Mouse (Mus musculus) embryonic facial prominence, embryonic 12.5 days (tissue): ENCODE results near the gene Sept3. TPM values are rescaled to one million over a fixed set of nuclear protein-coding genes. Genes with fewer than 3 reads are reported as not detected.

ENCODE experiments used
- ATAC-seq: fragments of 200-750 bp; cut with Nextera tagmentation; 2 replicates; pipeline ENCODE4 v1.8.0; 2017; ENCODE audit not compliant: insufficient number of reproducible peaks, insufficient read depth, low FRiP score, low TSS enrichment
- H3K27ac ChIP-seq: fragments of 300-500 bp; sonication (generic); 2 replicates; pipeline ENCODE4 v1.5.1; 2016; ENCODE audit warnings: mild to moderate bottlenecking
- H3K27me3 ChIP-seq: fragments of 300-500 bp; sonication (generic); 2 replicates; pipeline ENCODE4 v1.6.1; 2016; ENCODE audit warnings: mild to moderate bottlenecking, moderate library complexity
- H3K36me3 ChIP-seq: fragments of 300-500 bp; sonication (generic); 2 replicates; pipeline ENCODE4 v1.6.1; 2016; ENCODE audit warnings: mild to moderate bottlenecking
- H3K4me1 ChIP-seq: fragments of 300-500 bp; sonication (generic); 2 replicates; pipeline ENCODE4 v1.6.1; 2016
- H3K4me2 ChIP-seq: fragments of 300-500 bp; sonication (generic); replicated peaks from 2 replicates; pipeline ENCODE4 v1.6.1; 2016; ENCODE audit warnings: mild to moderate bottlenecking, moderate library complexity
- H3K4me3 ChIP-seq: fragments of 300-500 bp; sonication (generic); 2 replicates; pipeline ENCODE4 v1.5.1; 2016; ENCODE audit warnings: mild to moderate bottlenecking
- H3K9ac ChIP-seq: fragments of 300-500 bp; sonication (generic); 2 replicates; pipeline ENCODE4 v1.6.1; 2016; ENCODE audit warnings: mild to moderate bottlenecking, moderate library complexity
- H3K9me3 ChIP-seq: fragments of 300-500 bp; sonication (generic); 2 replicates; pipeline ENCODE4 v1.6.1; 2016; ENCODE audit warnings: mild to moderate bottlenecking, moderate library complexity
- WGBS: fragments of 180-500 bp; shearing (Covaris S2); methylation state at CpG from one replicate; pipeline ENCODE4 v1.1.7; 2016; 5-methylcytosine and 5-hydroxymethylcytosine counted together
- polyA plus RNA-seq: library from polyadenylated mRNA; unstranded; fragments of >200 nt; fragmentation: Nextera tagmentation; extraction: Ambion mirVana; gene quantifications from 2 replicates; pipeline ENCODE4 v1.2.1, GENCODE M21; 2016

Gene Sept3
- polyA plus RNA-seq, 1 experiment from 2014 or later, result 59.9 TPM

DNA sequence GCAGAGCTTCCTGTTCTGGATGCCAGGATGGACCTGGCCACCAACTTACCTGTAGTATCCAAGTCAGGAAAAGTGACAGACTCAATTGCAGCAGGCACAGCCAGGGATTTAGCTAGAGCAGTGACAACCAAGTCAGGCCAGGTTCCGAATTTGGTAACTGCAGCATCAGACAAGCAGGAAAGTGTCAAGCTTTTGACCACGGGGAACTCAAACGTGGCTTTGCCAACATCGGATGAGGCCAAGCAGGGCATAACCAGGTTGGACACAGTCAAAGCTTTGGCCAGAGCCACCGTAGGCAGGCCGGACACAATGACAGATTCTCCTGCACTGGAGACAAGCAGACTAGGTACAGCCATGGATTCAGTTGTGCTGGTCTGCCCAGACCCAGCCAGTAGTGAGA lies 2.4 kb upstream of the Sept3 start:
- 84% methylated on average over 6 of the region's 6 CpGs for WGBS
- Histone ChIP-seq H3K36me3 (no peaks in the 10 kb centered on the region), H3K27ac (no peak overlapping the region), H3K4me3 (no peak overlapping the region), H3K9ac (no peak overlapping the region), H3K27me3 (peaks cover 31% of the 10 kb centered on the region), H3K9me3 (no peaks in the 10 kb centered on the region), H3K4me2 (no peak overlapping the region), H3K4me1 (peaks cover 16% of the 10 kb centered on the region; the same call in 1 of the 2 replicates)
- no peak for ATAC-seq

GRCm38 (mm10) chr15:82274927-82275901 lies 521 bp downstream of the Sept3 start:
- H3K9ac ChIP-seq, result peak overlapping the region; percentile 77
- peak; percentile 29; the same call in 1 of the 2 replicates for ATAC-seq
- peaks cover 17% of the 10 kb centered on the region; the same call in 1 of the 2 replicates for H3K4me1 ChIP-seq
- H3K9me3 ChIP-seq, result no peaks in the 10 kb centered on the region
- H3K27me3 ChIP-seq, result peaks cover 31% of the 10 kb centered on the region
- peak overlapping the region; percentile 65 for H3K4me3 ChIP-seq
- peaks cover 10% of the 10 kb centered on the region for H3K36me3 ChIP-seq
- peak overlapping the region; percentile 92 for H3K4me2 ChIP-seq
- H3K27ac ChIP-seq, result peak overlapping the region; percentile 42; the same call in 1 of the 2 replicates
- under 1% methylated on average over 80 of the region's 86 CpGs for WGBS

GRCm38 (mm10) chr15:82277591-82277990 lies 2.9 kb downstream of the Sept3 start:
- Histone ChIP-seq H3K27me3 (peaks cover 21% of the 10 kb centered on the region), H3K27ac (no peak overlapping the region), H3K36me3 (peaks cover 20% of the 10 kb centered on the region), H3K4me2 (no peak overlapping the region), H3K9me3 (no peaks in the 10 kb centered on the region), H3K4me1 (peaks cover 17% of the 10 kb centered on the region; the same call in 1 of the 2 replicates), H3K9ac (no peak overlapping the region), H3K4me3 (no peak overlapping the region)
- no peak for ATAC-seq
- WGBS, result 70% methylated on average over 5 of the region's 5 CpGs

DNA sequence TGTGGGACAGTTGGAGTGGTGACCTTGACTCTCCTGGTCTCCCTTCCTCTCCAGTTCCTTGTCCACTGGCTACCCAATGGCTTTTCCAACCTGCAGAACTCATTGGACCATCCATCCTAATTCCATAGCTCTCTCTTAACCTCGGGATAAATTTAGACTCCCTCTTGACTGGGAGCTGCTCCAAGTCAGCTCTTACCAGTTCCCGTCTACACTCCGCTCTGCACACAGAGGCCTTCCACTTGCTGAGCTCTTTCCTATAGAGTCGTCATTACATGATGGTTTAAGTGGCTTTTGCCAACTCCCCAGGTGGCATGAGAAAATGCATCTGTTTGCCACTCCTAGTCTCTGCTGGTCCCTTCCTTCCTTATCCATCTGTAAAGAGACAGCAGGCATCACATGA lies 5.9 kb downstream of the Sept3 start:
- H3K4me3 ChIP-seq, result no peak overlapping the region
- no peak overlapping the region for H3K27ac ChIP-seq
- H3K9ac ChIP-seq, result no peak overlapping the region
- 87% methylated on average over 4 of the region's 4 CpGs for WGBS
- peaks cover 16% of the 10 kb centered on the region; the same call in 1 of the 2 replicates for H3K4me1 ChIP-seq
- no peak for ATAC-seq
- peaks cover 49% of the 10 kb centered on the region for H3K36me3 ChIP-seq
- no peak overlapping the region for H3K4me2 ChIP-seq
- no peaks in the 10 kb centered on the region for H3K9me3 ChIP-seq
- H3K27me3 ChIP-seq, result no peaks in the 10 kb centered on the region

DNA sequence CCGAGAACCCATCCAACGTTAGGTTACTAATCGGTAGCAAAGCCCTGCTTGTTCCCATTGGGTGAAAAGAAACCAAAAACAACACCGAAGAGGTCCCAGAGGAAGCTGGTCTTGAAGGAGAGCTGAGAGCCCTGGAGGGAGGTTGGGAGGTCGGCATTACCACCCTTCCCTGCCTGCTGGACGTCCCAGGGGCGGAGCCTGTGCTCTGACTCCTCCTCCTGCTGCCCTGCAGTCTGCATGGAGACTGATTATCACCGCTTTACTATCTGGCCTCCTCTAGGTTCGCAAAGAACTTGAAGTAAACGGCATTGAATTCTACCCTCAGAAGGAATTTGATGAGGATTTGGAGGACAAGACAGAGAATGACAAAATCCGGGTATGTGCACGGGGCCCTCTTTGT lies 11.5 kb downstream of the Sept3 start:
- Histone ChIP-seq H3K9me3 (no peaks in the 10 kb centered on the region), H3K4me2 (no peak overlapping the region), H3K9ac (no peak overlapping the region), H3K4me3 (no peak overlapping the region), H3K27ac (no peak overlapping the region), H3K4me1 (no peaks in the 10 kb centered on the region), H3K27me3 (no peaks in the 10 kb centered on the region), H3K36me3 (peaks cover 77% of the 10 kb centered on the region)
- 69% methylated on average over 12 of the region's 12 CpGs for WGBS
- ATAC-seq, result no peak

- Histone ChIP-seq H3K36me3 (peaks cover 55% of the 10 kb centered on the region), H3K9me3 (no peaks in the 10 kb centered on the region), H3K4me1 (peaks cover 13% of the 10 kb centered on the region), H3K4me2 (no peak overlapping the region), H3K4me3 (no peak overlapping the region), H3K9ac (no peak overlapping the region), H3K27ac (no peak overlapping the region), H3K27me3 (no peaks in the 10 kb centered on the region)
- ATAC-seq, result no peak
- 89% methylated on average over 7 of the region's 7 CpGs for WGBS
Observed at GRCm38 (mm10) chr15:82290252-82290651, 15.6 kb downstream of the Sept3 start.

DNA sequence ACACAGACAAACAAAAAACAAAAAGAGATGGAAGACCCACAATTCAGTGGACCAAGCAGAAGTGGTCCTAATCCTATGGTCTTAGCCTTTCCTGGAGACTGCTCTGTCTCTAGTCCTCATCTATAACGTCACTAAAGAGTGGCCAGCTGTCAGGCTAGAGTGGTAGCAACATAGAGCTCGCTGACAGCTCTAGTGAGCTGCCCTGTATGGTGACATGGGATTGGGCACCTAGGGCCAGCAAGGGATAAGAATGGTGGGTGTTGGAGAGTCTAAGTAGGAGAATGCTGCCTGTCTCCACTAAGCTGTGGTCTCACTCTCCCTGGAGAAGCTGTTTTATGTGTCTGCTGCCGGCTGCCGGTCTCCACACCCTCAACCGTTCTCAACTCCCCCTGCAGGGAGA lies 18.2 kb downstream of the Sept3 start:
- H3K4me3 ChIP-seq, result no peak overlapping the region
- no peaks in the 10 kb centered on the region for H3K27me3 ChIP-seq
- peaks cover 35% of the 10 kb centered on the region for H3K36me3 ChIP-seq
- WGBS, result 27% methylated on average over 5 of the region's 5 CpGs
- no peaks in the 10 kb centered on the region for H3K9me3 ChIP-seq
- peaks cover 13% of the 10 kb centered on the region for H3K4me1 ChIP-seq
- peak overlapping the region; percentile 32; the same call in 1 of the 2 replicates for H3K4me2 ChIP-seq
- no peak overlapping the region for H3K27ac ChIP-seq
- no peak overlapping the region for H3K9ac ChIP-seq
- 0 out of 2 replicates have a peak, but pooled peaks have one; percentile 57 for ATAC-seq

- Histone ChIP-seq H3K4me1 (peaks cover 13% of the 10 kb centered on the region), H3K27ac (no peak overlapping the region), H3K27me3 (no peaks in the 10 kb centered on the region), H3K36me3 (peaks cover 32% of the 10 kb centered on the region), H3K9ac (no peak overlapping the region), H3K4me3 (no peak overlapping the region), H3K9me3 (no peaks in the 10 kb centered on the region), H3K4me2 (peak overlapping the region; percentile 32)
- WGBS, result 19% methylated on average over 7 of the region's 7 CpGs
- ATAC-seq, result peak; percentile 70
Observed at GRCm38 (mm10) chr15:82293271-82293711, 18.6 kb downstream of the Sept3 start.

DNA sequence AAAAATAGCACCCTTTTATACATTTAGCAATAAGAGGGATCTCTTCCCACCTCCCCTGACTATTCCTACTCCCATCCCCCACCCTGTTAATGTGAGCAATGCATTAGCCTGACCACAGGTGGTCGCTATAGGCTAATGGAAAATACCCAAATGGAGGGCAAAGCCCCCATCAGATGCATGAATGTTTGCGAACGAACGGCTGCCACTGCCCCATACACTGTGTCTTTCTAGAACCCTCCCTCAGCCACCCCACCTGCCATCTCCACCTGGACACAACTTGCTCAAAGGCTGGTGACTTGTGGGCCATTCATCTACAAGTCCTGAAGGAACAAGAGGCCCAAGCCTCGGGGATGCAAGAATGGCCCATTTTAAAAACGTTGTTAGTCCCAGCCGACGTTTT lies 19.4 kb downstream of the Sept3 start:
- H3K4me1 ChIP-seq, result peaks cover 13% of the 10 kb centered on the region
- no peak for ATAC-seq
- H3K9me3 ChIP-seq, result no peaks in the 10 kb centered on the region
- H3K4me3 ChIP-seq, result no peak overlapping the region
- H3K36me3 ChIP-seq, result peaks cover 25% of the 10 kb centered on the region
- no peak overlapping the region for H3K4me2 ChIP-seq
- peaks cover 4% of the 10 kb centered on the region for H3K27me3 ChIP-seq
- no peak overlapping the region for H3K9ac ChIP-seq
- H3K27ac ChIP-seq, result no peak overlapping the region
- WGBS, result 51% methylated on average over 8 of the region's 8 CpGs

GRCm38 (mm10) chr15:82298764-82299561 lies 24.3 kb downstream of the Sept3 start, which contains the start of gene Wbp2nl:
Gene Wbp2nl (plus strand): TSS chr15:82298954.
- 54% methylated on average over 39 of the region's 39 CpGs for WGBS
- Histone ChIP-seq H3K4me1 (0 out of 2 replicates have a peak, but pooled peaks cover 3% of the 10 kb centered on the region), H3K27me3 (peaks cover 7% of the 10 kb centered on the region), H3K4me2 (no peak within 1 kb of the TSS; the same call in 1 of the 2 replicates), H3K9ac (no peak within 1 kb of the TSS), H3K9me3 (no peaks in the 10 kb centered on the region), H3K27ac (no peak within 1 kb of the TSS), H3K4me3 (no peak within 1 kb of the TSS), H3K36me3 (no peaks in the 10 kb centered on the region)
- no peak for ATAC-seq

GRCm38 (mm10) chr15:82307107-82307506 lies 32.4 kb downstream of the Sept3 start:
- Histone ChIP-seq H3K36me3 (no peaks in the 10 kb centered on the region), H3K4me1 (no peaks in the 10 kb centered on the region), H3K4me3 (no peak overlapping the region), H3K9me3 (no peaks in the 10 kb centered on the region), H3K4me2 (no peak overlapping the region), H3K27ac (no peak overlapping the region), H3K9ac (no peak overlapping the region), H3K27me3 (no peaks in the 10 kb centered on the region)
- no peak for ATAC-seq
- WGBS, result 66% methylated on average over 3 of the region's 3 CpGs
